Mouse (Mus musculus): ENCODE measurements around the gene Cga. TPM values are rescaled to one million over a fixed set of nuclear protein-coding genes. Genes with fewer than 3 reads are reported as not detected.

Cga gene
- total and polyA plus RNA-seq, 3 experiments = not detected

DNA sequence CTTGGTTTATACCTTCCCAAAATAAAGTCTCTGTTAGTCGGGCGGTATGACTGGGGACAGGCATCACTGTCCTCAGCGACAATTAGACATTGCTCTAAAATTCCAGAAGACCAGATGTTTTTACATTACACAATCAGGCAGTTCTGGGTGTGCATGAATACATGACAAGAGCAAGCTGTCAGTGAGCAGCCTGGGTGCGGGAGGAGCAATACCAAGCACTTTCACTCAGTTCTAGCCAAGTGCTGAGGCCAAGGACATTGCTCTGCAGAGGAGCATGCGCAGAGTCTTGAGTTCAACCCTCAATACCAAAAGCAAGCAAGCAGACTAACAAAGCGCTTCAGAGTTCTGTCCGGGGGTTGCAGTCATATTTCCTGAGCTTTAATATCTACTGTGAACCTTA is 14.5 kb downstream of the Cga start:
- in situ Hi-C loops (cut with MboI; ENCODE audit: low pct_ligation_motif_present, low pct_unique_long_range_greater_than_20kb, low sequenced_read_pairs) = no loop called here
- no peak for TF ChIP-seq NRF1 (IDR thresholded peaks at IDR 0.05; ENCODE audit: low read depth, low read length)
- TF ChIP-seq NELFE (IDR thresholded peaks at IDR 0.05; ENCODE audit: low read depth, low read length) = no peak
- no peak for TF ChIP-seq PAX5 (IDR thresholded peaks at IDR 0.05; ENCODE audit: low read length)
- no peak for TF ChIP-seq JUND (conservative IDR thresholded peaks at IDR 0.05; ENCODE audit: low read depth, low read length)
- TF ChIP-seq POLR2AphosphoS2 (IDR thresholded peaks at IDR 0.05; ENCODE audit: low read depth, low read length) = no peak
- no peak for TF ChIP-seq CHD2 (IDR thresholded peaks at IDR 0.05; ENCODE audit: low read length)
- no peak for TF ChIP-seq UBTF (IDR thresholded peaks at IDR 0.05; ENCODE audit: low read depth, low read length)
- no peak overlapping the region for H3K4me2 ChIP-seq (ENCODE audit: insufficient read depth, low read depth, poor library complexity, severe bottlenecking)

GRCm38 (mm10) chr4:34911401-34911800 is 17.8 kb downstream of the Cga start:
- Histone ChIP-seq H3K4me3 (replicated peaks in 1 of 3; ENCODE audit: low read depth in 2 of 3, low read length in 2 of 3, poor library complexity in 1 of 3) (no peak overlapping the region), H3K27ac (ENCODE audit: insufficient read depth, low read depth) (no peak overlapping the region), H3K9me3 (replicated peaks; ENCODE audit: low read length) (no peaks in the 10 kb centered on the region), H3K4me1 (ENCODE audit: control insufficient read depth in 1 of 2, insufficient read depth in 2 of 2) (no peaks in the 10 kb centered on the region), H3K4me2 (ENCODE audit: insufficient read depth, low read depth, poor library complexity, severe bottlenecking) (no peak overlapping the region), H3K9ac (ENCODE audit: insufficient read depth, low read depth) (no peak overlapping the region), H3K79me2 (replicated peaks; ENCODE audit: control insufficient read depth, extremely low read depth, insufficient read depth, poor library complexity, severe bottlenecking) (no peaks in the 10 kb centered on the region), H3K36me3 (replicated peaks in 1 of 2; ENCODE audit: control insufficient read depth in 1 of 2, insufficient read depth in 1 of 2, low read length in 1 of 2) (no peaks in the 10 kb centered on the region), H3K27me3 (replicated peaks) (no peaks in the 10 kb centered on the region)
- no peak for DNase-seq (ENCODE audit: extremely low read depth)
- TF ChIP-seq ZC3H11A (IDR thresholded peaks at IDR 0.05; ENCODE audit: low read depth, low read length) (no peak), TBP (conservative IDR thresholded peaks at IDR 0.05; ENCODE audit: low read depth, low read length) (no peak), CHD2 (IDR thresholded peaks at IDR 0.05; ENCODE audit: low read length) (no peak), ZNF384 (IDR thresholded peaks at IDR 0.05; ENCODE audit: low read depth, low read length) (no peak), JUN (IDR thresholded peaks at IDR 0.05; ENCODE audit: insufficient read depth, low read depth, low read length) (no peak), JUND (conservative IDR thresholded peaks at IDR 0.05; ENCODE audit: low read depth, low read length) (no peak), PAX5 (IDR thresholded peaks at IDR 0.05; ENCODE audit: low read length) (no peak), SIN3A (IDR thresholded peaks at IDR 0.05; ENCODE audit: low read length) (no peak), MYC (IDR thresholded peaks at IDR 0.05; ENCODE audit: low read depth, low read length) (no peak), CHD1 (IDR thresholded peaks at IDR 0.05; ENCODE audit: low read depth, low read length) (no peak), POLR2A (IDR thresholded peaks at IDR 0.05; ENCODE audit: low read depth, low read length) (no peak), CTCF (conservative IDR thresholded peaks at IDR 0.05 in 1 of 2, IDR thresholded peaks at IDR 0.05 in 1 of 2; ENCODE audit: low read depth in 2 of 2, low read length in 2 of 2) (no peak), BHLHE40 (IDR thresholded peaks at IDR 0.05; ENCODE audit: low read depth, low read length) (no peak), ETS1 (conservative IDR thresholded peaks at IDR 0.05; ENCODE audit: low read depth, low read length) (no peak), MAX (IDR thresholded peaks at IDR 0.05; ENCODE audit: low read length) (no peak), EP300 (IDR thresholded peaks at IDR 0.05; ENCODE audit: low read length) (no peak), KAT2A (IDR thresholded peaks at IDR 0.05; ENCODE audit: insufficient replicate concordance, low read length) (no peak)
- in situ Hi-C loops (cut with MboI; ENCODE audit: low pct_ligation_motif_present, low pct_unique_long_range_greater_than_20kb, low sequenced_read_pairs) = loop anchor here (10.0 kb wide), 1 partner anchor 127 kb away; no protein-coding TSS in a partner anchor
- dilution Hi-C loops (cut with MboI; ENCODE audit: extremely low pct_ligation_motif_present, extremely low pct_unique_long_range_greater_than_20kb, low sequenced_read_pairs) = no loop called here

More for the DNA sequence above, 14.5 kb downstream of the Cga start:
- Histone ChIP-seq H3K27ac (ENCODE audit: insufficient read depth, low read depth) (no peak overlapping the region), H3K79me2 (replicated peaks; ENCODE audit: control insufficient read depth, extremely low read depth, insufficient read depth, poor library complexity, severe bottlenecking) (no peaks in the 10 kb centered on the region), H3K36me3 (replicated peaks in 1 of 2; ENCODE audit: control insufficient read depth in 1 of 2, insufficient read depth in 1 of 2, low read length in 1 of 2) (no peaks in the 10 kb centered on the region), H3K4me3 (replicated peaks in 1 of 3; ENCODE audit: low read depth in 2 of 3, low read length in 2 of 3, poor library complexity in 1 of 3) (no peak overlapping the region), H3K4me1 (ENCODE audit: control insufficient read depth in 1 of 2, insufficient read depth in 2 of 2) (no peaks in the 10 kb centered on the region), H3K27me3 (replicated peaks) (no peaks in the 10 kb centered on the region), H3K9ac (ENCODE audit: insufficient read depth, low read depth) (no peak overlapping the region), H3K9me3 (replicated peaks; ENCODE audit: low read length) (no peaks in the 10 kb centered on the region)
- no peak for DNase-seq (ENCODE audit: extremely low read depth)
- dilution Hi-C loops (cut with MboI; ENCODE audit: extremely low pct_ligation_motif_present, extremely low pct_unique_long_range_greater_than_20kb, low sequenced_read_pairs) = no loop called here
